Mouse (Mus musculus) heart, adult 2 months (tissue): Measurements from ENCODE around the gene Vars.
"Not testable (repeated sequence)": the region's sequence is repeated elsewhere in the genome, so short reads cannot be mapped to it uniquely, and the experiment has no call there.

Experiments
- CTCF ChIP-seq: fragments of 200-600 bp; IDR thresholded peaks from 2 replicates; pipeline ENCODE4 v1.8.1; 2022; ENCODE audit warnings: antibody characterized with exemption, mild to moderate bottlenecking, moderate library complexity
- EP300 ChIP-seq: fragments of 200-500 bp; IDR thresholded peaks from 2 replicates; pipeline ENCODE4 v1.6.1; 2011; ENCODE audit warnings: low read depth, low read length, control low read depth; ENCODE audit not compliant: insufficient read depth
- POLR2A ChIP-seq: fragments of 200-500 bp; IDR thresholded peaks from 2 replicates; pipeline ENCODE4 v1.6.1; 2011; ENCODE audit warnings: mild to moderate bottlenecking, low read depth, low read length, control low read depth; ENCODE audit not compliant: insufficient read depth

DNA sequence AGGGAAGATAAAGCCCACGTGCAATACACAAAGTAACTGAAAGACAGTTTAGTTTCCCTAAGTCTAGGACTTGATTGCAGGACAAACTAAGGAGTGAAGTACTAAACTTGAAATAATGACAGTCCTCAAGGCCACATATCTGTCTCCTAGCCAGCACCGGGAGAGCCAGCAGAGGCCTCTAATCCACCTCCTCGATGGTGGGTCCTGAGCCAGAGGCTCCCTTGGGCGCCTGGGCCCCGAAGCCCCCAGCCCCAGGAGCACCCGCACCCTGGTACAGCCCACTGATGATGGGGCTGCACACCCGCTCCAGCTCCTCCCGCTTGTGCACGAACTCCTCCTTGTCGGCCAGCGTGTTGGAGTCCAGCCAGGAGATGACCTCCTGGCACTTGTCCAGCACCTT is 31.0 kb upstream of the Vars start, which contains the start of gene Gm20481:
- TF ChIP-seq POLR2A, CTCF, EP300: not testable (repeated sequence)
